Mouse (Mus musculus) kidney, adult 11 months (tissue): Measurements from ENCODE around the gene Pgf.
"Not testable (repeated sequence)": the region's sequence is repeated elsewhere in the genome, so short reads cannot be mapped to it uniquely, and the experiment has no call there.

Experiments used
- DNase-seq: peaks from one replicate; pipeline ENCODE4 v3.0.0; 2022

Pgf gene

DNA sequence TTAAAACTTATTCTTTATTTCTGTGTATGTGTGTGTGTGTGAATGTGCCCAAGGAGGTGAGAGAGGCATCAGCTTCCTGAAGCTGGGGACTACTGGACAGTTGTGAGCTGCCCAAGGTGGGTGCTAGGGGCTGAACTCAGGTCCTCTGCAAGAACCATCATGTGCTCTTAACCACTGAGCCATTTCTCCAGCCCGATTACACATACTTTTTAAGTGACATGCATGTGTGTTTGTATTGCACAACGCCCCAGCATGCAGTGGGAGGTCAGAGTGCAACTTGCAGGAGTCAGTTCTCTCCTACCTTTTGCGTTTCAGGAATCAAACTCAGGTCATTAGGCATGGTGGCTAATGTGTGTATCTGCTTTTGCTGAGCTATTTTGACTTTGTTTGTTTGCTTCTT is 24.6 kb downstream of the Pgf start:
- DNase-seq, result no peak

DNA sequence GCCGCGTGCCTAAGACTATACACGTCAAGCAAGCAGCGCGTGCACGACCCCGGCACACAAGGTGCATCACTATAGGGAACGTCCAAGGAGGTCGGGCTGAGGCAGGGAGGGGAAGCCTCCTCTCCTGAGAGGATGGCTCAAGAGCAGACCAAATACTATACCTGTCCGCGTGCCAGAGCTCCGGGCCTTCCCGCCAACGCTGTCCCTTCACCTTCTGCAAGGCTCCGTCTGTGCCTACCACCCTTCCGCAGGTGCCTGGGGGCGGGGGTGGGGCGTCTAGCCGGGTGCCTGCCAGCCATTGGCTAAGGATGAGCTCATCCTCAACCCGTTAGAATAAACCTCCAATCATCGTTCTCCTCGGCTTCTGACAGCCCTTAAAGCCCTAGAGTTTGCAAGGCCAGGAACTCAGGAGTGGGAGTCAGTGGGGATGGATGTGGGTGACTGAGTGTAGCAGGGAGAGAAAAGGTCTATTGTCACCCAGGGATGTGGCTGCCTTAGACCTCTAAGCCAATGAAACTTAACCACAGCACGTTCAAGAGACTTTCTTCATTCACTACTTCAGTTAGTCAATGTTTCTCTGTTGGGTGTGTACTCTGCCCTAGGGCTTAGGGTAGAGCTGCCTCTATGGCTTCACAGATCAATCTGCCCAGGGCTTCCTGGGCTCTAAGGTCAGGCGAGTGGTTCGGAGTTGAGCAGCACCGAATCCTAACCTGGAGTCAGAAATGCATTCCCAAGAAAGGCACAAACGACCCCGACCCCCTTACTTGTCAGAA is 26.4 kb downstream of the Pgf start, which contains the start of gene Rps6kl1:
Gene Rps6kl1, minus strand, starts transcription at position 263 of the 773 bp plus-strand sequence.
- DNase-seq, result peak; percentile 26

DNA sequence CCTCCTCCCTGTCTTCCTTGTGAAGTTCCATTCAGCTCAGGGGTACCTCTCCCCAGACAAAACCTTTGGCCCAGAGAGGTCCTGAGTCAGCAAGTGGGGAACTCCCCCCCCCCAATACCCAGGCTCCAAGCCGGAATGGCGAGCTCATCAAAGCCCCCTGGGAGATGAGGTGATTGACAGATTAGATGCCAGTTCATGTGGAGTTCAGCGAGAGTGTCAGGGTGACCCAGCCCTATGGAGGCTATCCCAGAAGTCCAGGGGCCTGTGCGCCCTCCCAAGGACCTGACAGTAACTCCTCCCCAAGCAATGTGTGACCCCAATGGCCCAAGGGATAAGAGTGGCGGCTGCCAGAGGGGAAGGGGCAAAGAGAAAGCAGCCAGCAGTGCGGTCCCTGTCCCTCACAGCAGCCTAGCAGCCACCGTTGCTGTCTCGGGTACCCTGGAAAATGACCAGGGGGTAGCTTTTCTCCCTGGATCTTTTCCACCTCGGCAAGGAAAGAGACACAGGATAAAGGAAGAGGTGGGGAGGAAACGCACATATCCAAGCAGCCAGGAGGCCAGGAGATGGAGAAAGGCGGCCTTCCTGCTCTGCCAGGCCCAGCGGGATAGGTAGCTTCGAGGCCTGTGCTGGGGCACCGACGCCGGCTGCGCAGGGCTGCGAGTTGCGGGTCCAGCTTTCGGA is 27.1 kb downstream of the Pgf start:
- no peak for DNase-seq

DNA sequence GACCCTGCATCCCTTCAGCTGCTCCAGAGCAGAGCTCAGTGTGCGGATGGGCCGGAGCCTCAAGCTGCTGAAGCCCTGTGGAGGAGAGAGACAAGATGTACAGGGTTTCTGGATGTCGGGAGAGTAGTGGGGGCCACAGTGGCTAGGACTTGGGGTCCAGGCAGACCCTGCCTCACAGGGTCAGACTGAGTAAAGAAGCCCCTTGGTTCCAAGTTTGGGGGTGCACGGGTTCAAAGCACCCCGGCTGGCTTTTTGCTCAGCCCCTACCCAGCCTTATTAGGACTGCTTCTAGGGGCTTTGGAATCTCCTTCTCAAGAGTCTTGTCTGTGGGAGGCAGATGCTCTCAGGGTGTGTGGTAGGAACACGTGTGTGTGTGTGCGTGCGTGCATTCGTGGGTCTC is 30.7 kb downstream of the Pgf start:
- no peak for DNase-seq

DNA sequence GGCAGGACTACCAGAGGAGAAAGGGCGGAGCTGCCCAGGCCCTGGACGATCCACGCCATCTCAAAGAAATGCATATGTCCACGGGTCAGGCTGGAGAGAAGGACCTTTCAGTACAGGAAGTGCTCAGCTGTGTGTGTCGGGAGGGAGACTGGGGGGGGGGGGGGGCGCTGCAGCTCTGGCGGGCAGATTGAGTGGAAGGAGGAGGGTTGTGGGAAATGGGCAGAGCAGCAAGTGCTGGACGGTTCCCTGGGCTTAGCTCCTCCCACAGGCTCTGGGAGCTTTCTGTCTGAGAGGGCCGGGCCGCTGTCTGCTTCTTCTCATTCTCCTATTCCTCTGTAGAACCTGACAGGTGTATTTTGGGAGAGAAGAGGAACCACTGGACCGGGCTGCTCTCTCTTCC is 31.2 kb downstream of the Pgf start:
- DNase-seq, result no peak

DNA sequence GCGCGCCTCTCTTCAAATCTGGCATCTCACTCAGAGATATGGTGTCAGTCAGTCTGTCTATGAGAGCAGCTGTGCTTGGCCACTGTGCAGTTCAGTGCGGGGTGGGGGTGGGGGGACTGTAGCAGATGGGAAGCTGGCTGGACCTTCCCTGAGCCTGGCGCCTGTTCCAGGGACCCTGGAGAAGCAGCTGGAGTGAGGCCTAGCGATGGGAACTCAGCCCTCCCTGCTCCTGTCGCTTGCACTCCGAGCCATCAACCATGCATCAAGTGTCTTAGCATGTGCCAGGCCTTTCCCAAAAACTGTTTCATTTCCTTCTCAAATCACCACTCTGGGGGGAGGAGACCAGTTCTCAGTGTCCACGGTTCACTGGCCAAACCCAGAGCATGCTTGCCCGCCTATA is 32.0 kb downstream of the Pgf start:
- DNase-seq, result no peak

DNA sequence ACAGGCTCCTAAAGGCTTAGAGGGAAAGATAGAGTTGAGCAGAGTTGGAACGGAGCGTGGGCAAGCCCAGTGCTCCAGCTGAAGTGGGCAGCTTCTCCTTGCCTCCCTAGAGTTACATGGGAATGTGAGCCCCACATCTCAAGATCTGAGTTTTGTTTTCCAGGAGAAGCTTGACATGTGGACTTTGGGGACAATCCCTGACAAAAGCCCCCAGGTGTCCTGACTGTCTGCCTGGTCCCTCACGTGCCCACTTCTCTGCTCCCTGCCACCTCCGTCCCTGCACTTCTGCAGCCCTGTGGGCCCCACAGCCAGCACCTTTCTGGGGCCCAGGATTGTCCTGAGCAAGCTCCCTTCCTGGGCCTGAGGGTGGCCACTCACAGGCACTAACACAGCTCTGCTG is 32.8 kb downstream of the Pgf start:
- DNase-seq, result no peak

DNA sequence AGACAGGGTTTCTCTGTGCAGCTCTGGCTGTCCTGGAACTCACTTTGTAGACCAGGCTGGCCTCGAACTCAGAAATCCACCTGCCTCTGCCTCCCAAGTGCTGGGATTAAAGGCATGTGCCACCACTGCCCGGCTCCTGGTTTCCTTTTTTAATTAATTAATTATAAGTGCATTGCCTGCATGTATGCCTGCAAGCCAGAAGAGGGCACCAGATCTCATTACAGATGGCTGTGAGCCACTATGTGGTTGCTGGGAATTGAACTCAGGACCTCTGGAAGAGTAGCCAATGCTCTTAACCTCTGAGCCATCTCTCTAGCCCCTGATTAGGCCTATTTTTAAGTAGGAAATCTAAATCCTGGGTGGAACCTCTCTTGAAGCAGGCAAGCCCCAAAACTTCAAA is 33.3 kb downstream of the Pgf start:
- not testable (repeated sequence) for DNase-seq

DNA sequence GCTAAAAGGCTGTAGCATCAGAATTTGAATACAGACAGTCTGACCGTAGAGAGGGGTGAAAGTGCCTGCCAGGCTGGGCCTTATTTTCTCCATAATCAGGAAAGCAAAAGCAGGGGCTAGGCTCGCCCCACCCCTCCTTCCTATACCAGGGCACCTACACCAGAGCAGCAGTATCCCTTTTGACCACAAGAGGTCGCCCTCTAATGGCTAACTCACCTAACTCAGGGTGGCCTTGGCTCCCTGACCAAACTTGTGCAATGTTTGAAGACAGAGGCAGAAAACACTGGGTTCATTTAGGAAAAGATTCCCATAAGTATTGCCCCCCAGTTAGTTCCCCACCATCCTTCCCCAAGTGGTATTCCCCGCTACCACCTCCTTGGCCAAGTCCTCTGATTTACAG is 34.8 kb downstream of the Pgf start:
- DNase-seq, result peak; percentile 56

DNA sequence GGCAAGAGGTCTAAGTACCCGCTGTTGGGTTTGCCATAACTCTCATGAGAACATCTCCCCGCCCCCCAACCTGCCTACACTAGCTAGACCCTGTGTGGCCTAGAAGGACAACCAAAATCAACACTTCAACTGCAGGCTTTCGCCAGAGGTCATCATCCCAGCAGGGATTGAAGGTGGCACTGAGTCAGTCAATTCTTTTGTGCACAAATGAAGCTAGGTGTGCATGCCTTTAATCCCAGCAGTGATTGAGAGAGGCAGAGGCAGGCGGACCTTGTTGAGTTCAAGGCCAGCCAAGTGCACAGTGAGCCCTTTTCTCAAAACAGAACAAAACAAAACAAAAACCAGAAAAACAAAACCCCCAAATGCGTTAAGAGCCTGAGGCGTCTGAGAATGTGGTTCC is 36.5 kb downstream of the Pgf start:
- DNase-seq, result no peak

DNA sequence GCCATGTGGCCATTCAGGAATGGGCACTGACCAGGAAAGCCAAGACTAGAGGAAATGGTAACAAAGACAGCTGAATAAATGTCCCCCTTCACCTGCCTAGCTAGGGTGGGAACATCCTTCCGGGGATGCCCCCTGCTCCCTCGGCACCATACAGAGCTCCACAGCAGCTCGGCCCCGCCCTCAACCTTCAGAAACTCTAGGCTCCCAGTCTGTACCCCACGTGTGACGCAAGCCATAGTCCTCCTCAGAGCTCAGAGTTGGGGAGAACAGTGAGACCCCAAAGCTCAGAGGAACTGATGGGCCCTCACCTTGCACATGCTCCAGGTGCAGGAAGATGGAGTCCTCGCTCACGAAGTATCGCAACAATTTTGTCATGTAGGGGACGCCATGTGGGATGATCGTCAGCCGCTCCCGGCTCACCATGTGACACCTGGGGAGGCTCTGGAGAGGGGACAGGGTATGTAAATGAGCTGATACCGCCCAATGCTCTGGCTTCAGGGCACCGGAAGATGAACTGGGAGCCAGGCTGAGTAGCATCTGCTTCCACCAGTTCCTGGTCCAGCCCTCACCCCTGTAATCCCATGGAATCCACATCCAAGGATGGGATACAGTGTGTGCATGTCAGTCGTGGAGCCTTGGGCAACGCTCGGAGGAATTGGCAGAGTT is 37.4 kb downstream of the Pgf start:
- no peak for DNase-seq

DNA sequence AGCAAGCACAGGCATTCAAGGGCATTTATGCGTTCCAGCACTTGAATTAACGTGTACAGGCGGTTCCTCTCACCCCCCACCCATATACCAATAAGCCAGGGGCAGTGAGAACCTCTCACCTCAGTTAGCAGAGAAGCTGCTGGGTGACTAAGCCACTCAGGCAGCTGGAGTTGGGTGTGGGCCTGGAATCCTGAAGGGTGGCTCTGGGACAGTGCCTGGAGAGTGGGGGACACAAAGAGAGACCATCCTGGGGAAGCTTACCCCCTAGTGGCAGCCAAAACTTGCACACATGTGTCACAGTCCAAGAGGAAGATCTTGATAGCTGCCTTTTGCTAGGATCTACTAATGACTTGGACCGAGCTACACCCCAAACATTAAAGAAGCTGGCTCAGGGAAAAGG is 41.0 kb downstream of the Pgf start:
- DNase-seq, result no peak

DNA sequence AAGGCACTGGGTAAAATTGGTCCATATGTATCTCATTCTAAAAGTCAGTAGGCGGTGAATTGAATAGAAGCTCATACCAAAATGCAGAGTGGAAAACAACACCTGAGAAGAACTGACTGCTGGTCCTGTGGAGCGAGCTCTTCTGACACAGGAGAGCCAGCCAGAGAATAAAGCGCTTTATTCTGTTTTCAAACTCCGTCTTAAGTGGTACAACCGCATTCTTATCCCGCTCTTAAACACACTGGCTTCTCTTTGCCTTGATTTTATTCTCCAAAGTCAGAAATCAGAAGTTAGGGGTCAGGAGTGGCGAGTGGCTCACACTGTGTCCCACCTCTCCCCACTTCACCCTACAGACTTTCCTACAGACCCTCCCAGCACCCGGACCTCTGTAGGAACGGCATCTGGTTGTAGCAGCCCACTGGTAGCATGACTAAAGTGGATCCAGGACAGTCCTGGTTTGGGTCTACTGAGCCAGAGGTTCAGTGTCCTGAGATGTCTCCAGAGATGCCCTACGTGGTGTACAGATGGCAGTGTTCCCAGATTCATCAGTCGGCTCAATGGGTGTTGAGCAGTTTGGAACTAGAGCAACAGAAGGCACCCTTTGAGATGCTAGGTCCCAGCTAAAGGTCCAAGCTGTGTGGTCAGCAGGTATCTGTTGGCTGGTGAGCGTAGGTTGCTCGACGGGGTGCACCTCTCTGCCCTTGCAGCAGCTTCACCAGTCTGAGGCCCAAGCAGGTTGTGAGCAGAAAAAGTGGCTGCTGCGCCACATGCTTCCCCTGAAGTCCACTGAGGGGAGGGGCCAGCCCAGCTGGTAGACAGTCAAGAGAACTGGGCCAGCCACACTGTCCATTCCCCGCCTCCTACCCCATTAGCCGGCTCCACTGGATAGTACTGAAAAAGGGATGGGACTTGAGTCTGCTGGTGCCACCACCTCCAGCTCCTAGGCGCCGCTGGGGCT is 41.8 kb downstream of the Pgf start:
- DNase-seq, result no peak

DNA sequence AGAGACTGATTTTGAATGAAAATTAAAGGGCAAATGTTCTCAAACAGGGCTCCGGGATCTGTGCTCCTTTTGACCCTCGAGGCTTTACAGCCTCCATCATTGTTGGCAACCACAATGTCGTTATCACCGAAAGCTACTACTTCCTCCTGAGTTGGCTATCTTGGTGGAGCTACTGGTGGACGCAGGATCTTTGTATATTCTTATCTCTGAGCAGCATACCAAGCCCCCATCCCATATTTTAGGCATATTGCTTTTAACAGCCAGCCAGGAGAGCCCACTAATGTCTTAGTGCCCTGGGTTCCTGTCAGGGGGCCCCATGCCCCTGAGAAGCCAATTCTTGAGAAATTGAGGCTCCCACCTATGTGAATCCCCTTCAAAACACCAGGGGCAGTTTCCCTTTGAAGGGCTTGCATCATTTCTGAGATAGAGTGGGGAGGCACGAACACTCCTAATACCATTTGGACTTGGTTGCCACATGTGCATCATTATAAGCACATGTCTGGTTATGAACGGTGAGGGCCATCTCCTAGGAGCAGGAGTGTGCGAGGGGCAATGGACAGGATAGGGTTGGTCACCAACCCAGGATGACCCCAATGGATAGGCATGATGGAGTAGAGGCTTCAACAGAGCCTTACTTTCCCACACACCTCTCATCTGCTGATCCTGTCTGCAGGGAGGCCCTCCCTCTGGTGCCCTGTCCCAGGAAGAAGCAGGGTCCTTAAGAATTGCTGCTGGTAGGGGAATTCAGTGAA is 43.4 kb downstream of the Pgf start:
- no peak for DNase-seq

DNA sequence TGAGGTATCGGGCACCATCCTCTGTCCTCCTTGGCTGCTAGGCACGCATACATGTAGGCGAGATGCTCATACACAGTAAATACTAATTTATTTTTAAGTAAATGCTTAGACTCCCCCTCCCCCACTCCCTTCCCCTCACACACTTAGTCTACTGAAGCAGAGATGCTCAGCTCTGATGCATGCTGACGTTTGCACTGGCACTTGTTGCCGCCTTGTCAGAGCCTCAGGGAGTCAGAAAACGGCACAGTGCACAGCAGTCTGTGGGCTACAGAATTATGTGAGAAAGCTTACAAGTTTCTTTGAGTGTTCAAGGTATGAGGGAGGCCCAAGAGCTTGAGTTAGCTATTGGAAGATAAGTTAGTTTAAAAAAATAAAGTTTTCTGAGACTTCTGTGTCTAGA is 46.2 kb downstream of the Pgf start:
- no peak for DNase-seq

DNA sequence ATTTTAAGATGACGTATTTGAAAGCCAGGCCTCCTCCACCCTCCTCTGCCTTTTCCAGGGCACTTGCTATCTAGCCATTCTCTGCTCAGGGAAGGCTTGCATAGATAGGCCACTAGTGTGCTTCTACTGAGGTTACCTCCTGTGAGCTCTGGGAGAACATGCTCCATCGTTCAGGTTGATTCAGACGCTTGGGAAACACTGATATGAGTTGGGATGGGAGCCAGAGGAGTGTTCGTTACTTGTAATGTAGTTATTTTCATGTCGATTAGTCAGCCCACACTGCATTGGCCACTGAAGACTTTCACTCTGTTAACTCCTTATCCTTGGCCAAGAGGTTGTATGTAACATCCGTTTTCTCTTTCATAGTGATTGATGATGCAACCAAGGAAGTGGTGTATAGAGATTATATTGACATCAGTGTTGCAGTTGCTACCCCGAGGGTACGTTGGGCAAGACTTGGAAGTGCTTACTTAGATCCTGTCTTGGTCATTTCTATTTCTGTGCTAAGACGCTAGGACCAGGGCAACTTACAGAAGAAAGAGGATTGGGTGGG is 48.1 kb downstream of the Pgf start:
- DNase-seq, result no peak

DNA sequence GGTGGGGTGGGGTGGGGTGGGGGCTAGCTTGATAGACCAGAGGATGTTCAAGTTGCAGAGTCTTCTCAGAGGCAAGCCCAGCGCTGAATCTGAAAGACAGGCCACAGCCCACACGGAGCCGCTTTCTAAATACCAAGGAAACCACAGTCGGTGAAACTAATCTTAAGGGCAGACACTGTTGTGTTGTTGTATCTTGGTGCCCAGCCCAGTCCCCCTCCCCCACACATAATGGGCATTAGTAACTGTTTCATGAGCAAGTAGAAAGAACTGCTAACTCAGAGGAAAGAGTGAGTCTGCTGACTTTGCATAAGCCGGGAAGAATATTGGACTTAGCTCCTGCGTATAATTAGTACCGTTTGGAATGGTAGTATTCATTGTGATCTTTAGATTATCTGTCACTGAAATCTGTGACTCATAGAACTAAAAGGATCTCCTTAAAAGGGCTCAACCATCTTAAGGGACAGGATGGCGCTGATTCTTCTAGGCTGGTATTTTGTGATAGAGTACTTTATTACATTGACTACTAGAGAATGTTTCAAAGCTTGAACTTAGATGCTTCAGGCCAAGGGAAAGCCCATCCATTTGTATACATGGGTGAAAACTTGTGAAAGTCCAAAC is 50.5 kb downstream of the Pgf start:
- DNase-seq, result peak; percentile 79

DNA sequence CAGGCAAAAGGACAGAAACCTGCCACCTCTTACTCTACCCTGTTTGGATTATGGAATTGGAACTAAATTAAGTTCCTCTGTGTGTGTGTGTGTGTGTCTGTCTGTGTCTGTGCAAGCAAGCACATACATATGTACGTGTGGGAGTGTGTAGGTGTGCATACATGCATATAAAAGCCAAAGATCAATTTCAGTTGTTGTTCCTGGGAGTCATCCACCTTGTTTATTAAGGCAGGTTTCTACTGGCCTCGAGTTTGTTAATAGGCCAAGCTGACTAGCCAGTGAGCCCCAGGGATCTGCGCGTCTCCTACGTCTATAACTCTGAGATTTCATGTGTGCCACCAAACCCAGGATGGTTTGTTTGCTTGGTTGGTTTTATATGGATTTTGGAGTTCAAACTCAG is 52.8 kb downstream of the Pgf start:
- DNase-seq, result no peak

DNA sequence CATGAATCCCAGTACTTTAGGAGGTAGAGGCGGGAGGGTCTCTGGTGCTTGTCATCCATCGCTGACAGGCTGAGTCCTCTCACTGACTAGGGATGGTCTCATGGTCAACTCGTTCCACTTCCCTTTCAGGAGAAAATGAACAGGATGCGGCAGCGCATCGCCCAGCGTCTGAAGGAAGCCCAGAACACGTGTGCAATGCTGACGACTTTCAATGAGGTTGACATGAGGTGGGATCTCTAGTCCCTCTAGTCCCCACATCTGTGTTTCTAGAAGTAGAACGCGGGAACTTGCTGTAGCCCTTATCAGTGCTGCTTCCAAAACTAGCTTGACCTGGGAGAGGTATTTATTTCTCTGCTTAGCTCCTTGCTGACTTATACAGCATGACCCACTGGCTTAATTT is 53.9 kb downstream of the Pgf start:
- no peak for DNase-seq

DNA sequence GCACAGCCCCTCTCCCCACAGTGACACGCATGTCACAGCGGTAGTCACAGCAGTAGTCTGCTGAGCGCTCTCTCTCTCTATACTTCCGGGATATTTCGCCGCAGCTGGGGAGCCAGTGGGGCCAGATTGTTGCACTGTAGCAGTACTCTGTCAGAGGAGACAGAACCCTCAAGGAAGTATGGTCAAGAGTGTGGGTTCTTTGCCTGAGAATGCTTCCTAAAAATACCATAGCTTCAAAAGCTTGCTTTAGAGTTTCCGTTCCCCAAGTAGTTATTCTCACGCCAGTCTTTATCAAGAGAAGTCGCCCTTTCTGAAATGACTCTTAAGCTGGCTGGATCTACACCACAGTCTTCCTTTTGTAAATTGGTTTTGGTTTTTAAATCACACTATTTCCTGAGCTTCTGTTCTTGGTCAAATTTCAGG is 54.5 kb downstream of the Pgf start:
- no peak for DNase-seq

DNA sequence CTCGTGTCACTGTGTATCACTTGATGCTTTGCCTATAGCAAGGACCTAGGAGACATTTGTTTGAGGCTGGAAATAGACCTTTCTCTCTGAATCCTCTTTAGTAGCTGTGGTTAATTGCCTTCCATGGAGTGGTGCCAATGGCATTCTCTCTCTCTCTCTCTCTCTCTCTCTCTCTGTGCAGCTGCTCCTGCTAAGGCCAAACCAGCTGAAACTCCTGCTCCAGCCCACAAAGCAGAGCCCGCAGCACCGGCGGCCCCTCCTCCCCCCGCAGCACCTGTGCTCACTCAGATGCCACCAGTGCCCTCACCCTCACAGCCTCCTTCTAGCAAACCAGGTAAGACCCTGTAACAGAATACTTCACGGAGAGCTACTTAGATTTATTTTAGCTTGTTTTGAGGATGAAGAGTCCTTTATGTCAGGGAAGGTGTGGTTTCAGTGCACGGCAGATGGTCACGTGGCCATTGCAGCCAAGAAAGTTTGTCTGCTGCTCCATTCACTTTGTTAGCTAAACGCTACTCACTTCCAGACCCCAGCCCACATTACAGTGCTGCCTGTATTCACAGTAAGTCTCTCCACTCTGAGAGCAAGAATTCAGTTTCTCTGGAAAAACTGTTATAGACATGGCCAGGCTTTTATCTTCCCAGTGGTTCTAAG is 55.7 kb downstream of the Pgf start:
- no peak for DNase-seq
